9 mouse cellular contexts compared by ENCODE assay signal in genomic region chr17:4974736-4975135, GRCm38 (mm10). TPM values are rescaled to one million over a fixed set of nuclear protein-coding genes. Genes with fewer than 3 reads are reported as not detected.
A peak's percentile ranks its signal among the peaks of the same experiment; 100 is the strongest.
DNase-seq lines count a peak whose midpoint lies in the region; ATAC-seq lines count a peak whose summit lies in the region.
"Had no signal": no experiment of that assay in that cellular context is flagged by ENCODE, and none has a peak within 500 bp of the region (broad histone marks: within the 10 kb centered on the region; RNA-seq: fewer than 3 reads in every experiment).

No protein-coding gene starts in this region.

- WGBS in kidney, embryonic 14.5 days: 74% methylated on average over 11 of the region's 11 CpGs

- no peak overlapping the region for H3K4me3 ChIP-seq in kidney, embryonic 14.5 days (ENCODE audit: low read length)
- H3K4me3 ChIP-seq: myocyte had no signal

- peak; percentile 89 for DNase-seq in kidney, adult 18-20 months
- peak; percentile 93 to 95 for DNase-seq in cerebellum, adult 18-20 months
- DNase-seq in heart, adult 9 months (ENCODE audit: low spot score in 2 of 2): peak; percentile 88 to 92
- DNase-seq in layer of hippocampus, postnatal 14 days (ENCODE audit: low spot score in 2 of 2): peak; percentile 68 to 90
- DNase-seq in ovary, postnatal 10 days (ENCODE audit: low spot score): peak; percentile 29

- H3K27ac ChIP-seq in kidney, embryonic 14.5 days (ENCODE audit: low read depth, low read length): no peak overlapping the region

- H3K4me1 ChIP-seq in kidney, embryonic 14.5 days (ENCODE audit: control insufficient read depth, insufficient read depth, low read length): no peaks in the 10 kb centered on the region

- no peaks in the 10 kb centered on the region for H3K36me3 ChIP-seq in kidney, embryonic 14.5 days (ENCODE audit: control insufficient read depth, insufficient read depth, low read length)

- H3K9ac ChIP-seq in kidney, embryonic 14.5 days (ENCODE audit: low read depth, low read length): no peak overlapping the region

- no peaks in the 10 kb centered on the region; the same call in 1 of the 2 replicates for H3K9me3 ChIP-seq in kidney, embryonic 14.5 days (ENCODE audit: control insufficient read depth, low read length)

- H3K27me3 ChIP-seq in kidney, embryonic 14.5 days (ENCODE audit: control insufficient read depth, insufficient read depth, low read length): no peaks in the 10 kb centered on the region

- no peak for ATAC-seq in kidney, embryonic 14.5 days (ENCODE audit: low FRiP score, low TSS enrichment)
- ATAC-seq in activated CD4-positive, CD25-positive, alpha-beta regulatory T cell, adult 4 months: no peak
- no peak for ATAC-seq in erythroid progenitor cell, adult 5-6 weeks (replicated peaks; ENCODE audit: low FRiP score, poor library complexity, severe bottlenecking)

- H3K4me2 ChIP-seq in kidney, embryonic 14.5 days (replicated peaks; ENCODE audit: low read depth, low read length): no peak overlapping the region

RNA-seq across cellular contexts. Expression of gene Arid1b, which starts 19.4 kb away (rescaled TPM):
- polyA plus RNA-seq in kidney, embryonic 14.5 days (2014; fragmentation: Nextera tagmentation; extraction: Ambion mirVana): 17.1 and 19.2 TPM in 2 replicates
- total RNA-seq in layer of hippocampus, postnatal 14 days (2021): 10 to 100 TPM; 83.5 to 95.2 TPM
- 10 to 100 TPM in 1 of 2 experiments, 1 to 10 TPM in 1; 9.6 to 12.1 TPM for polyA plus RNA-seq in activated CD4-positive, CD25-positive, alpha-beta regulatory T cell, adult 4 months (2017; shearing (Covaris generic))
- 10.1 and 17.2 TPM in 2 replicates for total RNA-seq in erythroid progenitor cell, adult 5-6 weeks (2015; ENCODE audit: low replicate concordance)
- 7.2 and 13.3 TPM in 2 replicates for total RNA-seq in erythroid progenitor cell, adult 5-6 weeks (2017; ENCODE audit: low replicate concordance)

Comparison
In these comparisons a context has a peak if more than half of its experiments do, and no peak if none do; other contexts are left out.
1. DNase-seq: peak in every context shown above with its lines; median percentile 94 in cerebellum, adult 18-20 months; 90 in heart, adult 9 months; 89 in kidney, adult 18-20 months; 79 in layer of hippocampus, postnatal 14 days; 29 in ovary, postnatal 10 days.
2. RNA of gene Arid1b, which starts 19.4 kb away (total RNA-seq): 83.5 to 95.2 TPM in layer of hippocampus, postnatal 14 days; 7.2 to 17.2 TPM in erythroid progenitor cell, adult 5-6 weeks; every median in the first group is over 4 times any median in the second.